Mouse (Mus musculus): ENCODE measurements at regions not wholly inside any gene's neighbourhood (a gene's known extent, or its start where the extent isn't known, plus 50 kb on each side); places are given as distances from the start of the nearest gene placed in this dataset.

DNA sequence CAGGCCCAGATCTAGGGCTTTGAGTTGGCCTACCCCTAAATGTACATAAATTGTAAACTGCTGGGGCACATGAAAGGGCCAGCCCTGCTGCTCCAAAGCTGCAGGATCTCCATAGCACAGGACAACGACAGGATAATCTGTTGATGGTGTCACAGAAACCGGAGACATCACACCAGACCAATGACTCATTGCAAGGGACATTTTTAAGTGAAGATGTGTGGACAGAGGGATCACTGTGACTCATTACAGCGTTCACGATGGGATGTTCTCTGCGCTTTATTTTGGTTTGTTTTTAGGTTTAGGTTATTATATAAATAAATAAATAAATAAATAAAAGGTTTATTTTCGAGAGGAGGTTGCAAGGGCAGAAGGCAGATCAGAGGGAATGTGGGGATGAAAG lies 216.9 kb upstream of the Klf3 start:
- TF ChIP-seq POLR2A (IDR thresholded peaks at IDR 0.05; ENCODE audit: insufficient read depth, low read length) = no peak
- TF ChIP-seq EP300 (IDR thresholded peaks at IDR 0.05; ENCODE audit: insufficient read depth, low read depth, low read length) = no peak

Measured in ES-Bruce4 (cell line).